Mouse (Mus musculus) MEL (cell line): ENCODE measurements around the gene Ccl20. TPM values are rescaled to one million over a fixed set of nuclear protein-coding genes. Genes with fewer than 3 reads are reported as not detected.

Source experiments
- DNase-seq: peaks from one replicate; pipeline ENCODE4 v3.0.0; 2011; ENCODE audit warnings: low read depth, low spot score
- H3K27ac ChIP-seq: 2 replicates; pipeline ENCODE4 v1.5.1; 2012; ENCODE audit warnings: low read depth, mild to moderate bottlenecking, control low read depth, low read length, moderate library complexity; ENCODE audit not compliant: control insufficient read depth
- H3K27me3 ChIP-seq, 2 experiments: fragments of 150-350 bp in 1 of 2; sonication (generic) in 1 of 2; 2 replicates each; pipeline ENCODE4 v1.6.1; 2012; ENCODE audit warnings: low read length in 2 of 2, mild to moderate bottlenecking in 2 of 2, improper control_type of control experiment in 1 of 2, moderate library complexity in 1 of 2; ENCODE audit not compliant: insufficient read depth in 2 of 2, control insufficient read depth in 1 of 2
- H3K36me3 ChIP-seq, 2 experiments: 2 replicates each; pipeline ENCODE4 v1.6.1; 2012 to 2014; ENCODE audit warnings: low read length in 2 of 2, improper control_type of control experiment in 1 of 2, inconsistent platforms in 1 of 2, mild to moderate bottlenecking in 1 of 2; ENCODE audit not compliant: insufficient read depth in 2 of 2, control insufficient read depth in 1 of 2
- H3K4me1 ChIP-seq, 2 experiments: fragments of 150-350 bp in 1 of 2; sonication (generic) in 1 of 2; 2 replicates each; pipeline ENCODE4 v1.6.1; 2012; ENCODE audit warnings: low read length in 2 of 2, improper control_type of control experiment in 1 of 2, mild to moderate bottlenecking in 1 of 2; ENCODE audit not compliant: insufficient read depth in 2 of 2, control insufficient read depth in 1 of 2
- H3K4me3 ChIP-seq, 2 experiments: fragments of 150-350 bp in 1 of 2; sonication (generic) in 1 of 2; 2 replicates each; pipeline ENCODE4 v1.5.1; 2012; ENCODE audit warnings: low read depth in 2 of 2, low read length in 2 of 2, mild to moderate bottlenecking in 2 of 2, moderate library complexity in 2 of 2, control low read depth in 1 of 2, improper control_type of control experiment in 1 of 2; ENCODE audit not compliant: control insufficient read depth in 1 of 2, insufficient read depth in 1 of 2
- H3K79me2 ChIP-seq: 2 replicates; pipeline ENCODE4 v1.6.1; 2012; ENCODE audit warnings: mild to moderate bottlenecking, low read length, moderate library complexity; ENCODE audit not compliant: control insufficient read depth, poor library complexity, insufficient read depth
- H3K9ac ChIP-seq: 2 replicates; pipeline ENCODE4 v1.6.1; 2012; ENCODE audit warnings: low read depth, mild to moderate bottlenecking, control low read depth, low read length, moderate library complexity; ENCODE audit not compliant: control insufficient read depth, poor library complexity, severe bottlenecking
- H3K9me3 ChIP-seq: fragments of 150-350 bp; sonication (generic); replicated peaks from 2 replicates; pipeline ENCODE4 v1.6.1; 2012; ENCODE audit warnings: mild to moderate bottlenecking, low read length, improper control_type of control experiment, moderate library complexity; ENCODE audit not compliant: insufficient read depth
- CHD2 ChIP-seq: IDR thresholded peaks from 2 replicates; pipeline ENCODE4 v1.6.1; 2011; ENCODE audit warnings: low read length, improper control_type of control experiment
- E2F4 ChIP-seq: IDR thresholded peaks from 2 replicates; pipeline ENCODE4 v1.6.1; 2011; ENCODE audit warnings: low read depth, low read length, improper control_type of control experiment, borderline replicate concordance
- ELF1 ChIP-seq: IDR thresholded peaks from 2 replicates; pipeline ENCODE4 v1.6.1; 2014; ENCODE audit warnings: low read depth, mild to moderate bottlenecking, inconsistent platforms, low read length, improper control_type of control experiment, moderate library complexity
- EP300 ChIP-seq, 2 experiments: IDR thresholded peaks; 2 replicates each; pipeline ENCODE4 v1.6.1; 2011; ENCODE audit warnings: improper control_type of control experiment in 2 of 2, low read length in 2 of 2, low read depth in 1 of 2, mild to moderate bottlenecking in 1 of 2
- GABPA ChIP-seq: IDR thresholded peaks from 2 replicates; pipeline ENCODE4 v1.6.1; 2012; ENCODE audit warnings: low read depth, mild to moderate bottlenecking, inconsistent platforms, low read length, improper control_type of control experiment, moderate library complexity
- GATA1 ChIP-seq: IDR thresholded peaks from 2 replicates; pipeline ENCODE4 v1.6.1; 2011; ENCODE audit warnings: low read depth, low read length, improper control_type of control experiment
- JUND ChIP-seq: IDR thresholded peaks from 2 replicates; pipeline ENCODE4 v1.6.1; 2011; ENCODE audit warnings: low read depth, mild to moderate bottlenecking, improper control_type of control experiment, low read length
- KAT2A ChIP-seq: conservative IDR thresholded peaks from 2 replicates; pipeline ENCODE4 v1.6.1; 2012; ENCODE audit warnings: low read depth, low read length, improper control_type of control experiment, inconsistent platforms
- MAFK ChIP-seq: IDR thresholded peaks from 2 replicates; pipeline ENCODE4 v1.6.1; 2011; ENCODE audit warnings: low read depth, mild to moderate bottlenecking, low read length, improper control_type of control experiment, borderline replicate concordance
- MAX ChIP-seq: IDR thresholded peaks from 2 replicates; pipeline ENCODE4 v1.6.1; 2011; ENCODE audit warnings: low read length, improper control_type of control experiment
- MAZ ChIP-seq: IDR thresholded peaks from 2 replicates; pipeline ENCODE4 v1.6.1; 2012; ENCODE audit warnings: low read depth, mild to moderate bottlenecking, inconsistent platforms, low read length, improper control_type of control experiment
- MYB ChIP-seq: IDR thresholded peaks from 2 replicates; pipeline ENCODE4 v1.6.1; 2011; ENCODE audit warnings: mild to moderate bottlenecking, low read depth, low read length, improper control_type of control experiment
- NELFE ChIP-seq: IDR thresholded peaks from 2 replicates; pipeline ENCODE4 v1.6.1; 2011; ENCODE audit warnings: low read depth, low read length, improper control_type of control experiment
- NRF1 ChIP-seq: IDR thresholded peaks from 2 replicates; pipeline ENCODE4 v1.6.1; 2014; ENCODE audit warnings: low read depth, mild to moderate bottlenecking, inconsistent platforms, low read length, improper control_type of control experiment, moderate library complexity; ENCODE audit not compliant: poor library complexity, insufficient read depth, severe bottlenecking
- POLR2A ChIP-seq, 2 experiments: IDR thresholded peaks; 2 replicates each; pipeline ENCODE4 v1.6.1; 2011 to 2012; ENCODE audit warnings: low read length in 2 of 2, mild to moderate bottlenecking in 2 of 2, control low read depth in 1 of 2, improper control_type of control experiment in 1 of 2, low read depth in 1 of 2, moderate library complexity in 1 of 2; ENCODE audit not compliant: control insufficient read depth in 1 of 2, insufficient read depth in 1 of 2, poor library complexity in 1 of 2
- POLR2AphosphoS2 ChIP-seq: IDR thresholded peaks from 2 replicates; pipeline ENCODE4 v1.6.1; 2011; ENCODE audit warnings: low read length, improper control_type of control experiment
- POLR2AphosphoS5 ChIP-seq: IDR thresholded peaks from 2 replicates; pipeline ENCODE4 v1.6.1; 2012; ENCODE audit warnings: low read depth, borderline replicate concordance, mild to moderate bottlenecking, inconsistent platforms, low read length, moderate library complexity, mixed read lengths
- SMC3 ChIP-seq: IDR thresholded peaks from 2 replicates; pipeline ENCODE4 v1.6.1; 2011; ENCODE audit warnings: low read depth, low read length, improper control_type of control experiment
- TAL1 ChIP-seq: IDR thresholded peaks from 2 replicates; pipeline ENCODE4 v1.6.1; 2012; ENCODE audit warnings: mild to moderate bottlenecking, inconsistent platforms, low read length, moderate library complexity, mixed read lengths
- TBP ChIP-seq: IDR thresholded peaks from 2 replicates; pipeline ENCODE4 v1.8.0; 2011; ENCODE audit warnings: low read depth, low read length, improper control_type of control experiment
- USF1 ChIP-seq: IDR thresholded peaks from 2 replicates; pipeline ENCODE4 v1.6.1; 2014; ENCODE audit warnings: low read depth, mild to moderate bottlenecking, inconsistent platforms, low read length, improper control_type of control experiment, moderate library complexity
- USF2 ChIP-seq, 2 experiments: IDR thresholded peaks; 2 replicates each; pipeline ENCODE4 v1.6.1; 2011 to 2012; ENCODE audit warnings: improper control_type of control experiment in 2 of 2, low read length in 2 of 2, borderline replicate concordance in 1 of 2, inconsistent platforms in 1 of 2, low read depth in 1 of 2, mild to moderate bottlenecking in 1 of 2; ENCODE audit not compliant: insufficient read depth in 1 of 2
- ZC3H11A ChIP-seq: IDR thresholded peaks from 2 replicates; pipeline ENCODE4 v1.6.1; 2012; ENCODE audit warnings: low read depth, mild to moderate bottlenecking, inconsistent platforms, low read length, improper control_type of control experiment
- ZMIZ1 ChIP-seq: IDR thresholded peaks from 2 replicates; pipeline ENCODE4 v1.6.1; 2012; ENCODE audit warnings: low read depth, mild to moderate bottlenecking, inconsistent platforms, low read length, improper control_type of control experiment, moderate library complexity
- ZNF384 ChIP-seq: IDR thresholded peaks from 2 replicates; pipeline ENCODE4 v1.6.1; 2012; ENCODE audit warnings: low read depth, mild to moderate bottlenecking, inconsistent platforms, low read length, improper control_type of control experiment
- polyA plus RNA-seq, 2 experiments: library from polyadenylated mRNA; stranded (reverse) in 1 of 2; unstranded in 1 of 2; fragments of >175 nt in 1 of 2; fragments of >200 nt in 1 of 2; gene quantifications; 2 replicates each; pipeline versions ENCODE4 v1.2.1 to v1.2.4; 2012; ENCODE audit warnings: low replicate concordance in 2 of 2, low read depth in 1 of 2; ENCODE audit not compliant: insufficient read length in 2 of 2, insufficient read depth in 1 of 2, missing spikeins in 1 of 2
- total RNA-seq: library from RNA; depleted of rRNA; stranded (reverse); fragments of 300-350 nt; gene quantifications from 2 replicates; pipeline ENCODE4 v1.2.3, GENCODE M21; 2012

Ccl20 gene
- total and polyA plus RNA-seq, 3 experiments: not detected

DNA sequence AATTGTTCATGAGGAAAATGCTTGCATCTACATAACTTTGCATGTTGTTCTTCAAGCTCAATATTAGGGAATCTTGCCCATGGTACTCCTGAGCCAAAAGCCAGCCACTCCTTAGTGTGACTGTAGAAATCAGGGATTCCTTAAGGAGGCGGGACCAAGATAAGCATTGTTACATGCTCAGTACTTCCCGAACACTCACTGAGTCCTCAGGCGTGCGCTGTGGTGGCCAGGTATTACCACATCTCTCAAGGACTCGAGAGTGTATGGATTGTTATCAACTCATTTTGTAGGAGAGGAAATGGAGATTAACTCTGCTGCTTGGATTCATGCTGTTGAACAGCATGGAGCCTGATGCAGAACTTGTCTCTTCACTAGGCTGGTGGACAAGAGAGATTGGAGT is 25.5 kb downstream of the Ccl20 start:
- no peak for DNase-seq
- no peak overlapping the region for H3K27ac ChIP-seq

DNA sequence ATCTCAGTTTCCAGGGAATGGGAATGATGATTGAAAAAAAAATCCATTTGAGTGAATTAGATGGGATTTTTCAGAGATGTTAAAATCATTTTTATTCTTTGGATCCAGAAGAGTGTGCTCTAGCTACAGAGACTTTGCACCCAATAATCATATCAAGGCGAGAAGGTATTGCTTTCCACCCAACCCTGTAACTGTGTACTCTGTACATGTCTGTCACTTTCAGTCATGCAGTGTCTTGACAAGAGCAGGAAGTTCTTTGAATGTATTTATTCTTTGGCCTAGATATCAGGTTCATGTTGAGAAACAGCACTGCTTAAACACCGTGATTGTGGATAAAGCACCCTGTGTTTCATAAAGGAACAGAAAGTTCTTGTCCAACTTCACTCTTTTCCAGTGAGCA is 30.0 kb downstream of the Ccl20 start:
- H3K4me3 ChIP-seq: no peak overlapping the region
- H3K79me2 ChIP-seq: no peaks in the 10 kb centered on the region
- H3K4me1 ChIP-seq: no peaks in the 10 kb centered on the region
- no peak overlapping the region for H3K9ac ChIP-seq
- TF ChIP-seq USF2 (IDR thresholded peaks at IDR 0.05; ENCODE audit: borderline replicate concordance in 1 of 2, insufficient read depth in 1 of 2, low read depth in 1 of 2, low read length in 2 of 2): no peak
- TF ChIP-seq ZMIZ1: no peak
- TF ChIP-seq SMC3: no peak
- TF ChIP-seq ELF1: no peak
- no peak for TF ChIP-seq GATA1
- no peak for TF ChIP-seq JUND
- TF ChIP-seq TAL1: no peak
- no peak for TF ChIP-seq MAX
- no peak for TF ChIP-seq EP300 (IDR thresholded peaks at IDR 0.05; ENCODE audit: low read depth in 1 of 2, low read length in 2 of 2)
- TF ChIP-seq, all 39 proteins: peak for 0
- Histone ChIP-seq H3K27me3 (no peaks in the 10 kb centered on the region), H3K27ac (no peak overlapping the region), H3K36me3 (no peaks in the 10 kb centered on the region), H3K9me3 (no peaks in the 10 kb centered on the region)
- DNase-seq: no peak

More for the DNA sequence above, 25.5 kb downstream of the Ccl20 start:
- Histone ChIP-seq H3K9ac (no peak overlapping the region), H3K79me2 (no peaks in the 10 kb centered on the region), H3K27me3 (no peaks in the 10 kb centered on the region), H3K9me3 (no peaks in the 10 kb centered on the region), H3K4me1 (no peaks in the 10 kb centered on the region), H3K4me3 (no peak overlapping the region), H3K36me3 (no peaks in the 10 kb centered on the region)
- TF ChIP-seq CHD2: no peak
- TF ChIP-seq TAL1: no peak
- no peak for TF ChIP-seq USF1
- TF ChIP-seq POLR2AphosphoS2: no peak
- no peak for TF ChIP-seq GABPA
- no peak for TF ChIP-seq POLR2A (IDR thresholded peaks at IDR 0.05; ENCODE audit: control insufficient read depth in 1 of 2, insufficient read depth in 1 of 2, low read depth in 1 of 2, low read length in 2 of 2, poor library complexity in 1 of 2)
- TF ChIP-seq NRF1: no peak
- TF ChIP-seq ZMIZ1: no peak

DNA sequence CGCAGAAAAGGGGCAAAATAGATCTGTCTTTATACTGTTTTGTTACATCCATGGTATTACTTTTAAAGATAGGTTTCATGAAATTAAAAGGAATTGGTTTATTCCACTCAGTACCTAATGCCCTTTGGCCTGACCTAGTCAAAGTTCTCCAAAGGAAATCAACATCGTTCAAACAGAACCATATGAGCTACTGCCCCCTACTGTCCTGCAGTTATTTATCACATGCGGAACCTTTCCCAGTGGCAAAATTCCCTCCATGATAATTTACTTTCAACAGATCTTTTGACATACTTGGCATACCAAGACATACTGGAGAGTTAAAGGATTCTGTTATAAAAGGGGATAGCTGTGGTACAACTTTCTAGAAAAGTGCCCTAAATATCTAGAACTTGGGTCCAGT is 33.7 kb downstream of the Ccl20 start:
- Histone ChIP-seq H3K36me3 (no peaks in the 10 kb centered on the region), H3K4me3 (no peak overlapping the region), H3K27me3 (no peaks in the 10 kb centered on the region), H3K9ac (no peak overlapping the region), H3K79me2 (no peaks in the 10 kb centered on the region), H3K27ac (no peak overlapping the region), H3K9me3 (no peaks in the 10 kb centered on the region), H3K4me1 (no peaks in the 10 kb centered on the region)
- TF ChIP-seq MAZ: no peak
- TF ChIP-seq JUND: no peak
- no peak for TF ChIP-seq MYB
- no peak for TF ChIP-seq ZNF384
- TF ChIP-seq EP300 (IDR thresholded peaks at IDR 0.05; ENCODE audit: low read depth in 1 of 2, low read length in 2 of 2): no peak
- no peak for TF ChIP-seq E2F4
- no peak for TF ChIP-seq KAT2A
- TF ChIP-seq MAFK: no peak
- no peak for TF ChIP-seq NELFE
- no peak for TF ChIP-seq TAL1
- no peak for TF ChIP-seq POLR2AphosphoS5
- TF ChIP-seq TBP: no peak
- no peak for TF ChIP-seq GATA1
- no peak for TF ChIP-seq ZC3H11A
- no peak for DNase-seq
